Mouse (Mus musculus) stomach, embryonic 15.5 days (tissue): Measurements from ENCODE around the gene B3galt4. TPM values are rescaled to one million over a fixed set of nuclear protein-coding genes. Genes with fewer than 3 reads are reported as not detected.

Experiments
- ATAC-seq: fragments of 200-750 bp; cut with Nextera tagmentation; 2 replicates; pipeline ENCODE4 v1.8.0; 2017; ENCODE audit warnings: low read depth, moderate number of reproducible peaks, moderate TSS enrichment; ENCODE audit not compliant: insufficient read depth, low FRiP score
- H3K27ac ChIP-seq: fragments of 300-500 bp; sonication (generic); 2 replicates; pipeline ENCODE4 v1.5.1; 2015; ENCODE audit warnings: mild to moderate bottlenecking, inconsistent platforms
- H3K27me3 ChIP-seq: fragments of 300-500 bp; sonication (generic); replicated peaks from 2 replicates; pipeline ENCODE4 v1.6.1; 2015; ENCODE audit warnings: inconsistent platforms
- H3K36me3 ChIP-seq: fragments of 300-500 bp; sonication (generic); 2 replicates; pipeline ENCODE4 v1.6.1; 2015; ENCODE audit warnings: inconsistent platforms
- H3K4me1 ChIP-seq: fragments of 300-500 bp; sonication (generic); 2 replicates; pipeline ENCODE4 v1.6.1; 2015; ENCODE audit warnings: inconsistent platforms
- H3K4me2 ChIP-seq: fragments of 300-500 bp; sonication (generic); 2 replicates; pipeline ENCODE4 v1.6.1; 2015; ENCODE audit warnings: mild to moderate bottlenecking, inconsistent platforms
- H3K4me3 ChIP-seq: fragments of 300-500 bp; sonication (generic); replicated peaks from 2 replicates; pipeline ENCODE4 v1.5.1; 2015; ENCODE audit warnings: inconsistent platforms
- H3K9ac ChIP-seq: fragments of 300-500 bp; sonication (generic); 2 replicates; pipeline ENCODE4 v1.6.1; 2015; ENCODE audit warnings: inconsistent platforms
- H3K9me3 ChIP-seq: fragments of 300-500 bp; sonication (generic); 2 replicates; pipeline ENCODE4 v1.6.1; 2016; ENCODE audit warnings: inconsistent platforms
- WGBS: fragments of 180-500 bp; shearing (Covaris S2); methylation state at CpG from one replicate; pipeline ENCODE4 v1.1.7; 2015; 5-methylcytosine and 5-hydroxymethylcytosine counted together
- polyA plus RNA-seq: library from polyadenylated mRNA; unstranded; fragments of >200 nt; fragmentation: Nextera tagmentation; extraction: Ambion mirVana; gene quantifications from 2 replicates; pipeline ENCODE4 v1.2.1, GENCODE M21; 2015

B3galt4 gene
- polyA plus RNA-seq, 1 experiment from 2014 or later: 8.2 TPM

DNA sequence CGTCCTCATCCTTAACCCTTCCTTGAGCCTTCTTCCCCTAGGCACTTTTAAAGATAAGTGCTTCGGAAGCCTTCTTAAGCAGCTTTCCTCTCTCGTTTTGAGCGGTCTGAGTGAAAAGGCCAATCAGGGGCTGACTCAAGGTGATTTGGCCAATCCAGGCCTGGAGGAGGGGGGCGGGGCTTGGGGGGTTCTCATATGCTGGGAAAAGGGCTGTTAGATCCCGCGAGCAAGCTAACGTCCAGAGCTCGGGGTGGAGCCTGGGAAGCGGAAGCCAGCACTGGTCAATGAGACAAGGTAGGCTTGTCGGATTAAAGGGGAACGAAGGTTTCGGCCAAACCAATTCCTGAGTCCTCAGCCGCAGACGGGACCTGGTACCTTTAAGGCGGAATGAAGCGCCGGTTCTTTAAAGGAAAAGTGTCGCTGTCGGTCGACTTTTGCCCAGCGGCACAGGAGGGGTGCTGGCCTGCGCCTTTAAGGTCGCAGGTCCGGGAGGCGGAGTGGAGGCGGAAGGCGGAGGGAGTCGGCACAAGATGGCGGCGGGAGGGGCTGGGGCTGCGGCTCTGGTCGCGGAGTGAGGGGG is 35.5 kb downstream of the B3galt4 start, which contains the start of the genes Tapbp and Zbtb22:
Tapbp (plus strand) TSS at position 229 of the 580 bp plus-strand sequence.
Zbtb22 (plus strand) TSS at position 234 of the 580 bp plus-strand sequence.
- ATAC-seq: peak; percentile 91
- WGBS: under 1% methylated on average over 34 of the region's 34 CpGs

DNA sequence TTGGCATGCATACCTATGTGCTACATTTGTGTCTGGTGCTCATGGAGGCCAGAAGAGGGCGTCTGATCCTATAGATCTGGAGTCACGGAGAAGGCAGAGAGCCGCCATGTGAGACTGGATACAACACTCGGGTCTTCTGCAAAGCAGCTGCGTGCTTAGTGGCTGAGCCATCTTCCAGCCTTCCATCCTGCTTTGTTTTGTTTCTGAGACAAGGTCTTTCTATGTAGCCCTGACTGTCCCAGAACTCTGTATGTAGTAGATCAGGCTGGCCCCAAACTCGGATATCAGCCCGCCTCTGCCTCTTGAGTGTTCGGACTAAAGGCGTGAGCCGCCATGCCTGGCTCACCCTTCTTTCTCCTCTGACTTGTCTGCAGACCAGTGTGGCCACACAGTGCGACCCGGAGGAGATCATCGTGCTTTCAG is 36.3 kb downstream of the B3galt4 start:
- Histone ChIP-seq H3K4me2 (peak overlapping the region; percentile 70), H3K4me1 (peaks cover 38% of the 10 kb centered on the region), H3K9ac (no peak overlapping the region), H3K4me3 (no peak overlapping the region; the same call in 1 of the 2 replicates), H3K9me3 (no peaks in the 10 kb centered on the region), H3K27me3 (no peaks in the 10 kb centered on the region), H3K36me3 (peaks cover 42% of the 10 kb centered on the region), H3K27ac (0 out of 2 replicates have a peak overlapping the region, but pooled peaks have one; percentile 87)
- WGBS: 77% methylated on average over 13 of the region's 13 CpGs
- no peak for ATAC-seq

More for the DNA sequence above, 35.5 kb downstream of the B3galt4 start, which contains the start of the genes Tapbp and Zbtb22:
- peak within 1 kb of the TSS; percentile 87 for H3K27ac ChIP-seq
- no peaks in the 10 kb centered on the region for H3K9me3 ChIP-seq
- H3K4me1 ChIP-seq: peaks cover 30% of the 10 kb centered on the region
- H3K4me2 ChIP-seq: peak within 1 kb of the TSS; percentile 70
- peak within 1 kb of the TSS; percentile 58 for H3K4me3 ChIP-seq
- no peaks in the 10 kb centered on the region for H3K27me3 ChIP-seq
- H3K9ac ChIP-seq: peak within 1 kb of the TSS; percentile 29; the same call in 1 of the 2 replicates
- peaks cover 42% of the 10 kb centered on the region for H3K36me3 ChIP-seq

GRCm38 (mm10) chr17:33913905-33914304 is 37.4 kb downstream of the B3galt4 start:
- no peak overlapping the region for H3K9ac ChIP-seq
- no peak for ATAC-seq
- H3K36me3 ChIP-seq: peaks cover 42% of the 10 kb centered on the region
- peaks cover 34% of the 10 kb centered on the region for H3K4me1 ChIP-seq
- WGBS: 94% methylated on average over 8 of the region's 8 CpGs
- H3K9me3 ChIP-seq: no peaks in the 10 kb centered on the region
- no peaks in the 10 kb centered on the region for H3K27me3 ChIP-seq
- no peak overlapping the region for H3K4me3 ChIP-seq
- no peak overlapping the region for H3K27ac ChIP-seq
- no peak overlapping the region for H3K4me2 ChIP-seq

DNA sequence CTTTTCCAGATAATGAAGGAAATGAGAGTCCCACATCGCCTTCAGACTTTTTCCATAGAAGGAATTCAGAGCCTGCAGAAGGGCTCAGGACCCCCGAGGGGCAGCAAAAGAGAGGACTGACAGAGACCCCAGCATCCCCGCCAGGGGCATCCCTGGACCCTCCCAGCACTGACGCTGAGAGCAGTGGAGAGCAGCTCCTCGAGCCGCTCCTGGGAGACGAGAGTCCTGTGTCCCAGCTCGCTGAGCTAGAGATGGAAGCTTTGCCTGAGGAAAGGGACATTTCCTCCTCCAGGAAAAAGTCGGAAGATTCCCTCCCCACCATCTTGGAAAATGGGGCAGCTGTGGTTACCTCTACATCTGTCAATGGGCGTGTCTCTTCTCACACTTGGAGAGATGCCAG is 38.0 kb downstream of the B3galt4 start:
- Histone ChIP-seq H3K36me3 (peaks cover 40% of the 10 kb centered on the region), H3K4me1 (peaks cover 29% of the 10 kb centered on the region), H3K4me2 (no peak overlapping the region), H3K9ac (no peak overlapping the region), H3K27me3 (no peaks in the 10 kb centered on the region), H3K4me3 (no peak overlapping the region), H3K27ac (no peak overlapping the region), H3K9me3 (no peaks in the 10 kb centered on the region)
- no peak for ATAC-seq
- WGBS: 91% methylated on average over 10 of the region's 10 CpGs

DNA sequence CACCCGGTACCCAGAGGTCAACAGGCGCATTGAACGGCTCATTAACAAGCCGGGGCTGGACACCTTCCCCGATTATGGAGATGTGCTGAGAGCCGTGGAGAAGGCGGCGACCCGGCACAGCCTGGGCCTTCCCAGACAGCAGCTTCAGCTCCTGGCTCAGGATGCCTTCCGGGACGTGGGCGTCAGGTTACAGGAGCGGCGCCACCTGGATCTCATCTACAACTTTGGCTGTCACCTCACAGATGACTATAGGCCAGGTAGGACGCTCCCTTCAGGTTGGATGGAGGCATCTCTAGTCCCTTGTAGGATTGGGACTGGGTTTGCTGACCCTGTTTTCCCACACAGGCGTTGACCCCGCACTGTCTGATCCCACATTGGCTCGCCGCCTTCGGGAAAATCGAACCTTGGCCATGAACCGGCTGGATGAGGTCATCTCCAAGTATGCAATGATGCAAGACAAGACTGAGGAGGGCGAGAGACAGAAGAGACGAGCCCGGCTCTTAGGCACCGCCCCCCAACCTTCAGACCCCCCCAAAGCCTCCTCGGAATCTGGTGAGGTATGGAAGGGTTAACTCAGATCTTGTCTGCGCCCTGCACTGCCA is 39.4 kb downstream of the B3galt4 start:
- H3K9ac ChIP-seq: no peak overlapping the region
- no peaks in the 10 kb centered on the region for H3K27me3 ChIP-seq
- no peak overlapping the region for H3K4me3 ChIP-seq
- no peak for ATAC-seq
- no peaks in the 10 kb centered on the region for H3K9me3 ChIP-seq
- H3K4me1 ChIP-seq: peaks cover 24% of the 10 kb centered on the region
- H3K4me2 ChIP-seq: no peak overlapping the region
- H3K27ac ChIP-seq: no peak overlapping the region
- H3K36me3 ChIP-seq: peaks cover 27% of the 10 kb centered on the region
- 89% methylated on average over 28 of the region's 28 CpGs for WGBS

- no peak overlapping the region for H3K9ac ChIP-seq
Observed at GRCm38 (mm10) chr17:33911052-33911812, 40.1 kb downstream of the B3galt4 start.

DNA sequence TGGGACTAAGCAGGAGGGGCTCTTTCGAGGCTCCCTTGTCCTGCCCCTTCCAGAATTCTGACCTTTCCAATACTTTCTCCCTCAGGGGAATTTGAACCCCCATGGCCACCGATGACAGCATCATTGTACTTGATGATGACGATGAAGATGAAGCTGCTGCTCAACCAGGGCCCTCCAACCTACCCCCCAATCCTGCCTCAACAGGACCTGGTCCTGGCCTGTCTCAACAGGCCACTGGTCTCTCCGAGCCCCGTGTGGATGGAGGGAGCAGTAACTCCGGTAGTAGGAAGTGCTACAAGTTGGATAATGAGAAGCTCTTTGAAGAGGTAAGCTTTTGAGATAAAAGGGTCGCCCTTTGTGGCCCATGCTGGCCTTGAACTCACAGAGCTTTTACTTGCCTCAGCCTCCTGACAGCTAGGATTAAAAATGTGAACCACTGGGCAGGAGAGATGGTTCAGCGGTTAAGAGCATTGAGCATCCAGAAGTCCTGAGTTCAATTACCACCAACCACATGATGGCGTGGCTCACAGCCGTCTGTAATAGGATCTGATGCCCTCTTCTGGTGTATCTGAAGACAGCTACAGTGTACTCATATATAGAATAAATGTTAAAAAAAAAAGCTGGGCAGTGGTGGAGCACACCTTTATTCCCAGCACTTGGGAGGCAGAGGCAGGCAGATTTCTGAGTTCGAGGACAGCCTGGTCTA is 40.8 kb downstream of the B3galt4 start:
- peaks cover 26% of the 10 kb centered on the region for H3K36me3 ChIP-seq
- no peaks in the 10 kb centered on the region for H3K27me3 ChIP-seq
- H3K4me1 ChIP-seq: peaks cover 21% of the 10 kb centered on the region
- ATAC-seq: no peak
- peak overlapping the region; percentile 78 for H3K4me2 ChIP-seq
- 41% methylated on average over 11 of the region's 11 CpGs for WGBS
- H3K4me3 ChIP-seq: peak overlapping the region; percentile 82
- peak overlapping the region; percentile 95 for H3K27ac ChIP-seq
- H3K9ac ChIP-seq: peak overlapping the region; percentile 94
- H3K9me3 ChIP-seq: no peaks in the 10 kb centered on the region

More at GRCm38 (mm10) chr17:33911052-33911812, 40.1 kb downstream of the B3galt4 start:
- no peak for ATAC-seq
- no peaks in the 10 kb centered on the region for H3K9me3 ChIP-seq
- no peak overlapping the region for H3K4me2 ChIP-seq
- WGBS: 91% methylated on average over 31 of the region's 31 CpGs
- H3K4me3 ChIP-seq: no peak overlapping the region
- H3K36me3 ChIP-seq: peaks cover 26% of the 10 kb centered on the region
- H3K27ac ChIP-seq: no peak overlapping the region
- H3K4me1 ChIP-seq: peaks cover 21% of the 10 kb centered on the region
- H3K27me3 ChIP-seq: no peaks in the 10 kb centered on the region

GRCm38 (mm10) chr17:33909869-33910250 is 41.4 kb downstream of the B3galt4 start:
- 0% methylated on average over 14 of the region's 14 CpGs for WGBS

DNA sequence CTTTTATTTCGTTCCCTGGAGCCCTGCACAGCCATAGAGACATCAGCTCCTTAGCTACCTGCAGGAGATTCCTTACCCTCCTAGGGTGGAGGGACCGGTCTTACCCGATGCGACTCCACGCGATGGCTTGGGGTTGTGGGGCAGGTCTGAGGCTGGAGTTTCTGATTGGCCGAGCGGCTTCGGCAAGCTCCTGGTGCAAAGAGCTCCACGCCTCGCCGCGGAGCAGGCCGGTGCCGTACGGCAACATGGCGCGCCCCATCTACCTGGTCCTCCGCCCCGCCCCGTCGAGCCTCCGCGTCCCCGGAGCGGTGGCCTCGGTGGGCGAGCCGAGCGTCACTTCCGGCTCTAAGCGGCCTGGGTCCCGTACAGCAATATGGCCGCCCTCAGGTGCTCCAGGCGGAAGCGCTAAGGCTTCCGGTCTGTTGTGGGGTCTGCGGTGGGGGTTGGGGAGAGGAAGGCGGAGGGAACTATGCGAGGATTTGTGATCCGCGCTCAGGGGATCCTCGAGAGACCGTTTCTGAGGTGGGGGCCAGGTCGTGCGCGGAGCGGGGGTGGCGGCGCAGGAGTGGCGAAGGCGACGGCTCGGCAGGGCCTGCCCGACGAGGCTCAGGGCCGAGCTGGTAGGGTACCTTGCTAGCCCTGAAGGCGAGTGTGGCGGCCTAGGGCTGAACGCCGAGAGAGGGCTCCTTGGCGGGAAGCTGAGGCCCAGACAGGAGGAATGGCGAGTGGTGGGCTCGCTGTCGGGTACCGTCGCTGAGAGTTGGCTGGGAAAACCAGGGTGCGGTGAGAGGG is 42.0 kb downstream of the B3galt4 start, which contains the start of gene Daxx:
Daxx (plus strand) TSS at position 338 of the 792 bp plus-strand sequence.
- under 1% methylated on average over 68 of the region's 68 CpGs for WGBS
- ATAC-seq: peak; percentile 96
- peak within 1 kb of the TSS; percentile 82 for H3K4me3 ChIP-seq
- H3K4me2 ChIP-seq: peak within 1 kb of the TSS; percentile 98
- peaks cover 26% of the 10 kb centered on the region for H3K36me3 ChIP-seq
- H3K9me3 ChIP-seq: no peaks in the 10 kb centered on the region
- peaks cover 16% of the 10 kb centered on the region for H3K4me1 ChIP-seq
- peak within 1 kb of the TSS; percentile 95 for H3K27ac ChIP-seq
- peak within 1 kb of the TSS; percentile 94 for H3K9ac ChIP-seq
- H3K27me3 ChIP-seq: no peaks in the 10 kb centered on the region

More at GRCm38 (mm10) chr17:33909869-33910250, 41.4 kb downstream of the B3galt4 start:
- H3K4me3 ChIP-seq: peak overlapping the region; percentile 82
- peaks cover 26% of the 10 kb centered on the region for H3K36me3 ChIP-seq
- peak overlapping the region; percentile 94 for H3K9ac ChIP-seq
- no peak for ATAC-seq
- peak overlapping the region; percentile 78 for H3K4me2 ChIP-seq
- H3K9me3 ChIP-seq: no peaks in the 10 kb centered on the region
- peak overlapping the region; percentile 95 for H3K27ac ChIP-seq
- H3K4me1 ChIP-seq: peaks cover 17% of the 10 kb centered on the region
- H3K27me3 ChIP-seq: no peaks in the 10 kb centered on the region

DNA sequence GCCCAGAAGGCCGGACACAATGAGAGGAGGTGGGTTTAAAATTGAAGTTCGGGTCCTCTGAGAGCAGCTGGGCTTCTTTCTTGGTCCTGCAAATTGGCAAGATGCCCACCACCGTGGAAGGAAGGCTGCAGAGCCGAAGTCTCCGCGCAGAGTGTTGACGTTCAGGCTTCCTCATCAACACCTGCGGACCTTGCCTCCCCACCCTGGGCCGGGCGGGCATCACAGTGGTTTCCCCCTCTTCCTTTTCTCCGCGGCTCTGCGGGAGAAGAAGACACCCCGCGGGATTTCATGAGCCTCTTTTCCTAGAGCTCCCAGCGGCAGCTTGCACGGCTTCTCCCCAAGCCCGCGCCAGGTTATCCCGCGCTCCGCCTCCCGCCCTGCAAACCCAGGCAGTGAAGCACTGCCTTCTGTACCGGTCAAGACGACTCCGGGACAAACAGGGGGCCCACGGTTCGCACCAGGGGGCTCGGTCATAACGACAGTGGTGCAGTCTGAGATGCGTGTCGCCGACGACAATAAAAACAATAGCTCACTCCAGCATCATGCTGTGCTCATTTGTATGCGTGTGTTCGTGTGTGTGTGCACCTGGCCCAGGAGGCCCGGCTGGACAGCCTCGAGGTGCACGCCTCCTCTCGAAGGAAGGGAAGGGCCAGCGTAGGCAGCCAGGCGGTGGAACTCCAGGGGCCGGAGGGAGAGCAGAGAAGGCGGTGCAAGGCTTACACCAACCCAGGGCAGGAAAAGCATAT is 42.8 kb downstream of the B3galt4 start:
- H3K9me3 ChIP-seq: no peaks in the 10 kb centered on the region
- peak; percentile 48 for ATAC-seq
- peak overlapping the region; percentile 82 for H3K4me3 ChIP-seq
- peaks cover 16% of the 10 kb centered on the region for H3K4me1 ChIP-seq
- WGBS: 1% methylated on average over 43 of the region's 44 CpGs
- H3K27me3 ChIP-seq: no peaks in the 10 kb centered on the region
- H3K9ac ChIP-seq: peak overlapping the region; percentile 52
- H3K27ac ChIP-seq: peak overlapping the region; percentile 95
- H3K36me3 ChIP-seq: peaks cover 20% of the 10 kb centered on the region
- peak overlapping the region; percentile 98 for H3K4me2 ChIP-seq
